Mouse (Mus musculus): ENCODE measurements around the gene Zfp169. TPM values are rescaled to one million over a fixed set of nuclear protein-coding genes. Genes with fewer than 3 reads are reported as not detected.

The Zfp169 gene
- 6.8 and 10.2 TPM in 2 replicates for polyA plus RNA-seq (2015; fragmentation: Nextera tagmentation; extraction: Ambion mirVana)

GRCm38 (mm10) chr13:48513003-48513929, at the start of gene Zfp169, which contains the start of gene A830005F24Rik:
Zfp169 (minus strand) TSS chr13:48513451.
A830005F24Rik (plus strand) TSS chr13:48513570.
- no peaks in the 10 kb centered on the region for H3K27me3 ChIP-seq
- ATAC-seq (replicated peaks), result peak; percentile 99
- peak within 1 kb of the TSS; percentile 61 for H3K27ac ChIP-seq (replicated peaks)
- peaks cover 13% of the 10 kb centered on the region for H3K4me1 ChIP-seq
- H3K4me2 ChIP-seq (replicated peaks), result peak within 1 kb of the TSS; percentile 72
- H3K36me3 ChIP-seq, result no peaks in the 10 kb centered on the region
- peak within 1 kb of the TSS; percentile 84 for H3K9ac ChIP-seq (replicated peaks)
- WGBS, result 2% methylated on average over 34 of the region's 34 CpGs
- no peaks in the 10 kb centered on the region for H3K9me3 ChIP-seq
- H3K4me3 ChIP-seq, result peak within 1 kb of the TSS; percentile 90

DNA sequence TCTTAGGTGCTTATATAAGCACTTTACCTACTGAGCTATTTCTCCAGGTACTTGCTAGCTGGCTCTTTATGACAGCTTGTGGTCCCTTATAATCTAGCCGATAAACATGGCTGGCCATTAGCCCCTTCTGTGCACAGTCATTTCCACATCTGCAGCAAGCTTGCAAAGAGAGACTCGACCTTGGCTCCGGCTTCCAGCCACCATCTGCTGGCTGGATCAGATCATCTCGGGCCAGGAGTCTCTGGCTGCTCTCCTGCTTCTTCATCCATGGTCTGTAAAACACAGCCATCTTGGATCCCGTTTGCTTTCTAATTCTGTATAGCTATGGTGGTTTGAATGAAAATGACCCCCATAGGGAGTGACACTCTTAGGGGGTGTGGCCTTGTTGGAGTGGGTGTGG, 49.1 kb upstream of the Zfp169 start:
- no peaks in the 10 kb centered on the region for H3K36me3 ChIP-seq
- H3K4me1 ChIP-seq, result peaks cover 9% of the 10 kb centered on the region
- H3K9ac ChIP-seq (replicated peaks), result no peak overlapping the region
- H3K4me2 ChIP-seq (replicated peaks), result no peak overlapping the region
- no peak overlapping the region for H3K4me3 ChIP-seq
- ATAC-seq (replicated peaks), result no peak
- no peaks in the 10 kb centered on the region for H3K9me3 ChIP-seq
- no peaks in the 10 kb centered on the region for H3K27me3 ChIP-seq
- no peak overlapping the region for H3K27ac ChIP-seq (replicated peaks)
- 89% methylated on average over 5 of the region's 5 CpGs for WGBS

DNA sequence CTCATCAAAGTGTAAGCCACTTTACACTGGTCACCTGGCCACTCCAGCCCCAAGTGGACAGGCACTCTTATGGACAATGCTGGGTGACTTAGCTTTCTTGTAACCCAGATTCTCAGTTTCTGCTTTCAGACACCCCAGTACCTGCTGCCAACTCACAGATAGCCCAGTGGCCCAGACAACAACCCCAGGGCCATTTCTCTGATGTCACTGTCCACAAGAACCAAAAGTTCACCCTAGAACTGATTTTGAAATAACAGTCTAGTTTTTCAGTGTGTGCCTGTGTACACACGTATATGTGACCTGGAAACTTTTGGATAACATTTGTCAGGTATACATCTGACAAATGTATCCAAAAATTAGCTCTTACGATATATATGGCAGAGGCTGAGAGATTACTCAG, 48.2 kb upstream of the Zfp169 start:
- Histone ChIP-seq H3K36me3 (no peaks in the 10 kb centered on the region), H3K9ac (replicated peaks) (no peak overlapping the region), H3K27me3 (no peaks in the 10 kb centered on the region), H3K27ac (replicated peaks) (no peak overlapping the region), H3K4me1 (peaks cover 7% of the 10 kb centered on the region), H3K9me3 (no peaks in the 10 kb centered on the region), H3K4me3 (no peak overlapping the region), H3K4me2 (replicated peaks) (no peak overlapping the region)
- ATAC-seq (replicated peaks), result no peak
- 87% methylated on average over 2 of the region's 2 CpGs for WGBS

DNA sequence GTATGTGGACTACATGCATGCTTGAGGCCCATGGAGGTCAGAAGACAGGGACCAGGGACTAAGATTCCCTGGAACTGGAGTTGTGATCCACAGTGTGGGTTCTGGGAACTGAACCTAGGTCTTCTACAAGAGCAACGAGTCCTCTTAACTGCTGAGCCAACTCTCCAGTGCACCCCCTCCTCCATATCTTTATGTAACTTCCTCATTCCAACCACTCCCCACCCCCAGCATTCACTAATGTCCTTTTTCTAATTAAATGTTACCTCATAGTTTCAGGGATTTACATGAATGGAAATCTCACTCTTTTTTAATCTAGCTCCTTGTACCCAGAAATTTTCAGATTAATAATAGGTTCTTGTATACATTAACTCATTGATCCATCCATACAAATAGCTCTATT, 42.7 kb upstream of the Zfp169 start:
- H3K4me2 ChIP-seq (replicated peaks), result no peak overlapping the region
- WGBS, result 93% methylated on average over 1 of the region's 1 CpGs
- ATAC-seq (replicated peaks), result no peak
- no peak overlapping the region for H3K27ac ChIP-seq (replicated peaks)
- H3K36me3 ChIP-seq, result no peaks in the 10 kb centered on the region
- H3K9me3 ChIP-seq, result no peaks in the 10 kb centered on the region
- no peak overlapping the region for H3K9ac ChIP-seq (replicated peaks)
- H3K4me1 ChIP-seq, result peaks cover 24% of the 10 kb centered on the region
- H3K4me3 ChIP-seq, result no peak overlapping the region
- no peaks in the 10 kb centered on the region for H3K27me3 ChIP-seq

DNA sequence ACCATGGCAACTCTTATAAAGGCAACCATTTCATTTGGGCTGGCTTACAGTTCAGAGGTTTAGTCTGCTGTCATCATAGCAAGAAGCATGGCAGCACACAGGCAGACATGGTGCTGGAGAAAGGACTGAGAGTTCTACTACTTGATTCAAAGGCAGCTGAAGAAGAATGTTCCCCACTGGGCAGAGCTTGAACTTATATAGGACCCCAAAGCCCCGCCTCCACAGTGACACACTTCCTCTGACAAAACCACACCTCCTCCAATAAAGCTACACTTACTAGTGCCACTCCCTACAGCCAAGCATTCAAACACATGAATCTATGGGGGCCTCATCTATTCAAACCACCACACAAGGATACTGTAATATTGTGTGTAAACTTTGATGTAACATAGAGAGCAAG, 41.3 kb upstream of the Zfp169 start:
- H3K27ac ChIP-seq (replicated peaks), result no peak overlapping the region
- H3K9ac ChIP-seq (replicated peaks), result no peak overlapping the region
- H3K4me3 ChIP-seq, result no peak overlapping the region
- 88% methylated on average over 1 of the region's 1 CpGs for WGBS
- no peaks in the 10 kb centered on the region for H3K9me3 ChIP-seq
- H3K27me3 ChIP-seq, result no peaks in the 10 kb centered on the region
- no peaks in the 10 kb centered on the region for H3K36me3 ChIP-seq
- H3K4me2 ChIP-seq (replicated peaks), result no peak overlapping the region
- peaks cover 24% of the 10 kb centered on the region for H3K4me1 ChIP-seq
- no peak for ATAC-seq (replicated peaks)

DNA sequence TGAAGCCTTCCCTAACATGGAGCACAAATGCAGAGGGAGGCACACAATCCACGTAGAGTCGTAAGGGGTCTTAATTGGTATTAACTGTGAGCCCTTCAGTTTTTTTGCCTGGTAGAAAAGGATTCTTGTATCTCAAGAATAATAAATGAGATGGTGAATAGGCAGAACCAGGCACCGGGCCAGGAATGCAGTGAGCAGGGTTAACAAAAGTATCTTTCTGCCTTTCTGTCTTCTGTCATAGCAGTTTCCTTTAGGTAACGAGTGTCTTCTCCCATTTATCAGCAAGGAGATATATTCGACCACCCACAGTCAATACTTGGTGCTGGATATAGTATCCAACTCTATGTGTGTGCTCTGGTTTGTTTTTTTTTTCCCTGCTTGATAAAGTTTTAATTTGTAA, 40.3 kb upstream of the Zfp169 start:
- 19% methylated on average over 5 of the region's 5 CpGs for WGBS
- no peak overlapping the region; the same call in 1 of the 2 replicates for H3K4me2 ChIP-seq (replicated peaks)
- H3K4me3 ChIP-seq, result no peak overlapping the region
- peak overlapping the region; percentile 94; the same call in 1 of the 2 replicates for H3K27ac ChIP-seq (replicated peaks)
- H3K27me3 ChIP-seq, result no peaks in the 10 kb centered on the region
- H3K4me1 ChIP-seq, result peaks cover 24% of the 10 kb centered on the region
- no peaks in the 10 kb centered on the region for H3K9me3 ChIP-seq
- H3K36me3 ChIP-seq, result no peaks in the 10 kb centered on the region
- ATAC-seq (replicated peaks), result no peak
- H3K9ac ChIP-seq (replicated peaks), result no peak overlapping the region

GRCm38 (mm10) chr13:48552181-48553090, 39.2 kb upstream of the Zfp169 start:
- H3K36me3 ChIP-seq, result no peaks in the 10 kb centered on the region
- 36% methylated on average over 21 of the region's 21 CpGs for WGBS
- H3K9me3 ChIP-seq, result no peaks in the 10 kb centered on the region
- peaks cover 24% of the 10 kb centered on the region for H3K4me1 ChIP-seq
- ATAC-seq (replicated peaks), result peak; percentile 95
- H3K4me3 ChIP-seq, result peak overlapping the region; percentile 27
- H3K27me3 ChIP-seq, result no peaks in the 10 kb centered on the region
- peak overlapping the region; percentile 47 for H3K4me2 ChIP-seq (replicated peaks)
- peak overlapping the region; percentile 44 for H3K9ac ChIP-seq (replicated peaks)
- peak overlapping the region; percentile 94 for H3K27ac ChIP-seq (replicated peaks)

DNA sequence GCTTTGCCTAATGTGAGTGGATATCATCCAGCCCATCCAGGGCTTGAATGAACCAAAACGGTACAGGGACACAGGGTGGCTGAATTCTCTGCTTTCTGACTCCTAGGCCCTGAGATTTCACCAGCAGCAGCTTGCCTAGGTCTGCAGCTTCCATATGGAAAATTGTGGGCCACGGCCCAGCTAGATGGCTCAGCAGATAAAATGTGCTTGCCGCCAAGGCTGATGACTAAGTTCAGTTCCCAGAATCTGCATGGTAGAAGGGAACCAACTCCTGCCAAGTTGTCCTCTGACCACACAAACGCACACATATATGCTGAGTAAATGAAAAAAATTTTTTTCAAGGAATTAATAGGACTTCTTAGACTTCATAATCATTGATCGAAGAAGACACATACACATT, 35.0 kb upstream of the Zfp169 start:
- Histone ChIP-seq H3K4me1 (peaks cover 44% of the 10 kb centered on the region), H3K9me3 (no peaks in the 10 kb centered on the region), H3K4me2 (replicated peaks) (no peak overlapping the region), H3K27ac (replicated peaks) (no peak overlapping the region), H3K27me3 (no peaks in the 10 kb centered on the region), H3K36me3 (no peaks in the 10 kb centered on the region), H3K4me3 (no peak overlapping the region), H3K9ac (replicated peaks) (no peak overlapping the region)
- 92% methylated on average over 5 of the region's 5 CpGs for WGBS
- ATAC-seq (replicated peaks), result no peak

DNA sequence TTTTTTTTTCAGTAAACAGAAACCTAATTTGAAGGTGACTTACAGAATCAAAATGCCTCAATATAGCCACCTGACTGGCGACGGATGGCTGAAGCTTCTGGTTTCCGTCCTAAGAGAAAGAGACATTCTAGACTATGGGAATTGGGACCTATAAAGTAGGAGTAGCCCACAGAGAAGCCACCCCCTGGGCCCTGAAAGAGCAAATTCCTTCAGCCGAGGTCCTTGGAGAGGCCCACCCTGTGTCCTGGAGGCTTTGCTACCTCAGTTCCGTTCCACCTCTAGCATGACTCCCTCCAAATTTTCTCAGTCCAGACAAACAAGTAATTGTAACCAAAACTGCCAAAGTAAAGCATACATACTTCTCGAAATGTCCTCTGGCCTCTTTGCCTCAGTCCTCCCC, 34.4 kb upstream of the Zfp169 start:
- no peak overlapping the region for H3K4me2 ChIP-seq (replicated peaks)
- H3K27ac ChIP-seq (replicated peaks), result no peak overlapping the region
- ATAC-seq (replicated peaks), result no peak
- H3K4me3 ChIP-seq, result no peak overlapping the region
- no peak overlapping the region for H3K9ac ChIP-seq (replicated peaks)
- H3K4me1 ChIP-seq, result peaks cover 40% of the 10 kb centered on the region
- WGBS, result 95% methylated on average over 6 of the region's 6 CpGs
- H3K36me3 ChIP-seq, result no peaks in the 10 kb centered on the region
- no peaks in the 10 kb centered on the region for H3K9me3 ChIP-seq
- H3K27me3 ChIP-seq, result no peaks in the 10 kb centered on the region

DNA sequence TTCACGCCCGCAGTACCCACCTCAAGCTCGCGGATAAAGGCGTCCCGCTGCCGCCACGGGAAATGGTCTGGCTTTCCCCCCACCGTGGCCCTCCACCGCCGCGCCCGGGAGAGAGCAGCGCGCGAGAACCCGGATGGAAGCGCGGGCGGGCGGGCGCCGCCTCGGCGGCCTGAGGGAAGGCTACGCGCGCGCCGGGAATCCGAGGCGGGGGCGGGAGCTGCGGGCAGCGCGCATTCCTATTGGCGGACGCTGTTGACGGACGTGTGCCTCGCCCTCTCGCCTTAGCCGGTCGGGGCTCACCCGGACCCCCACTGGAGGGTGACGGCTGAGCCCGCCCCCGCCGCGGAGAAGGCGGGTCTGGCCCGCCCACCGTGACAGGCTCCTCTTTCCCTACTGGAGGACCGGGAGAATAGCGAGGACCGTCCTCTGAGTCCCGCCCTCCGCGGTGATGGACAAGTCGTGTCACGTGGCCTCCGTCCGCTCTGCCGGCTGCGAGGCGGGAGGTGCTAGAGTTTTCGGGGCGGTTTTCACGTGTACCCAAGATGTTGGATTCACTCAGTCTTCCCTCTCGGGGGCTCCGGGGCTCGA, 33.2 kb upstream of the Zfp169 start:
- Histone ChIP-seq H3K36me3 (no peaks in the 10 kb centered on the region), H3K27ac (replicated peaks) (peak overlapping the region; percentile 99), H3K9me3 (no peaks in the 10 kb centered on the region), H3K9ac (replicated peaks) (peak overlapping the region; percentile 92), H3K27me3 (no peaks in the 10 kb centered on the region), H3K4me3 (peak overlapping the region; percentile 95), H3K4me2 (replicated peaks) (peak overlapping the region; percentile 59), H3K4me1 (peaks cover 36% of the 10 kb centered on the region)
- peak; percentile 98 for ATAC-seq (replicated peaks)
- under 1% methylated on average over 71 of the region's 72 CpGs for WGBS

DNA sequence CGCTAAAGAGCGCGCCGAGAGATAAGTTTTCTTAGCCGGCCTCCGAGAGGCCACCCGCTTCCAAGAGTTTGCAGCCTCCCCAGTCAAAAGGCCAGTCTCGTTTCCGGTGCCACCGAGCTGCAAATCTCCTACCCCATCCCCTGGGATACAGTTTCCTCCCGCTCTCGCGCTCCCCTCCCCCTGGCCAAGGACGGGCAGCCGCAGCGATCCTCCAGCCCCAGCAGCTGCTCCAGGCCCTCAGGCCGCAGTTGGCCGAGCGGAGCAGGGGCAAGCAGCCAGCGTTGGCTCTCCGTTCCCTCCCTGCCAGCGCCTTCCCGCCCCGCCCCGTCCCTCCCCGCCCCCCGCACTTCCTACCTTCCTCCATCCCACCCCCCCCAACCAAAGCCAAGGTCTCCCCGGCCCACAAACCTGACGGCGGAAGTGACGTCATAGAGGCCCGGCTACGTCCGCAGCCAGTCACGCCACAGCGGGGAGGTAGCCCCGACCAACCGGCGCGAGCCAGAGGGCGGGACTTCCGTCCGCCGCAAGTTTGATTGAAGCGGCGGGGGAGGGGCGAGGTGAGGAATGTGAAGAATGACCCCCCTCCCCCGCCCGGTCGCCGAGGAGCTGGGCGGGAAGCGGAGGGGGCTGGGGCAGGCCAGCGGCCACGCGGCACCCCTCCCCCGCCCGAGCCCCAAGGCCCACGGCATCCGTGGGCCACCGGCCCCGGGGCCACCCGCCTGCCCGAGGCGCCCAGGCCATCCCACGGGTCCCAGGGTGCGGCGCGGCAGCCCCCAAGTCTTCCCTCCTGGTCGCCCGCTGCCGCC, 32.4 kb upstream of the Zfp169 start:
- no peaks in the 10 kb centered on the region for H3K36me3 ChIP-seq
- peak overlapping the region; percentile 92 for H3K9ac ChIP-seq (replicated peaks)
- peak overlapping the region; percentile 79 for H3K4me2 ChIP-seq (replicated peaks)
- peak overlapping the region; percentile 99 for H3K27ac ChIP-seq (replicated peaks)
- peaks cover 41% of the 10 kb centered on the region for H3K4me1 ChIP-seq
- peak; percentile 85 for ATAC-seq (replicated peaks)
- peak overlapping the region; percentile 95 for H3K4me3 ChIP-seq
- H3K27me3 ChIP-seq, result no peaks in the 10 kb centered on the region
- WGBS, result under 1% methylated on average over 56 of the region's 72 CpGs
- no peaks in the 10 kb centered on the region for H3K9me3 ChIP-seq
